Mouse (Mus musculus): ENCODE data around the gene AC131692.1. TPM values are rescaled to one million over a fixed set of nuclear protein-coding genes. Genes with fewer than 3 reads are reported as not detected.
A peak's percentile ranks its signal among the peaks of the same experiment; 100 is the strongest.

The AC131692.1 gene
- polyA plus RNA-seq, 1 experiment from 2014 or later: not detected

- DNase-seq (ENCODE audit: low spot score): no peak
- peaks cover 28% of the 10 kb centered on the region for H3K36me3 ChIP-seq (ENCODE audit: insufficient read depth, low read length)
- WGBS: 86% methylated on average over 5 of the region's 5 CpGs
These were observed 20.3 kb upstream of the AC131692.1 start for GRCm38 (mm10) chr19:6073889-6074288.

GRCm38 (mm10) chr19:6076564-6077393 lies 17.4 kb upstream of the AC131692.1 start, which contains the start of gene Vps51:
Gene Vps51, minus strand, starts transcription at chr19:6077231.
- TF ChIP-seq CTCF (IDR thresholded peaks at IDR 0.05; ENCODE audit: low read depth): no peak
- peak; percentile 97 for DNase-seq (ENCODE audit: low spot score)
- H3K27ac ChIP-seq: peak within 1 kb of the TSS; percentile 85
- H3K36me3 ChIP-seq (ENCODE audit: insufficient read depth, low read length): peaks cover 28% of the 10 kb centered on the region
- ATAC-seq (replicated peaks; ENCODE audit: low FRiP score, low read depth): peak; percentile 83
- under 1% methylated on average over 33 of the region's 33 CpGs for WGBS
- H3K4me1 ChIP-seq (replicated peaks; ENCODE audit: insufficient read depth, low read length): peaks cover 9% of the 10 kb centered on the region
- peak within 1 kb of the TSS; percentile 91 for H3K4me2 ChIP-seq (ENCODE audit: low read length)
- no peaks in the 10 kb centered on the region for H3K9me3 ChIP-seq (replicated peaks; ENCODE audit: low read length)
- H3K9ac ChIP-seq (ENCODE audit: low read depth, low read length): peak within 1 kb of the TSS; percentile 83
- H3K27me3 ChIP-seq (ENCODE audit: insufficient read depth, low read length): no peaks in the 10 kb centered on the region
- H3K4me3 ChIP-seq (replicated peaks; ENCODE audit: low read depth, low read length): peak within 1 kb of the TSS; percentile 89

More at GRCm38 (mm10) chr19:6073889-6074288, 20.3 kb upstream of the AC131692.1 start:
- no peak overlapping the region for H3K4me3 ChIP-seq (replicated peaks; ENCODE audit: low read depth, low read length)
- H3K4me2 ChIP-seq (ENCODE audit: low read length): no peak overlapping the region
- peaks cover 9% of the 10 kb centered on the region for H3K4me1 ChIP-seq (replicated peaks; ENCODE audit: insufficient read depth, low read length)
- H3K9ac ChIP-seq (ENCODE audit: low read depth, low read length): no peak overlapping the region
- TF ChIP-seq CTCF (IDR thresholded peaks at IDR 0.05; ENCODE audit: low read depth): no peak
- H3K27me3 ChIP-seq (ENCODE audit: insufficient read depth, low read length): no peaks in the 10 kb centered on the region
- no peaks in the 10 kb centered on the region for H3K9me3 ChIP-seq (replicated peaks; ENCODE audit: low read length)
- no peak for ATAC-seq (replicated peaks; ENCODE audit: low FRiP score, low read depth)
- H3K27ac ChIP-seq: no peak overlapping the region

- Histone ChIP-seq H3K36me3 (ENCODE audit: insufficient read depth, low read length) (peaks cover 28% of the 10 kb centered on the region), H3K9me3 (replicated peaks; ENCODE audit: low read length) (no peaks in the 10 kb centered on the region), H3K4me3 (replicated peaks; ENCODE audit: low read depth, low read length) (no peak within 1 kb of the TSS), H3K4me1 (replicated peaks; ENCODE audit: insufficient read depth, low read length) (peaks cover 15% of the 10 kb centered on the region), H3K9ac (ENCODE audit: low read depth, low read length) (no peak within 1 kb of the TSS), H3K27me3 (ENCODE audit: insufficient read depth, low read length) (no peaks in the 10 kb centered on the region), H3K4me2 (ENCODE audit: low read length) (no peak within 1 kb of the TSS), H3K27ac (no peak within 1 kb of the TSS)
- ATAC-seq (replicated peaks; ENCODE audit: low FRiP score, low read depth): no peak
- TF ChIP-seq CTCF (IDR thresholded peaks at IDR 0.05; ENCODE audit: low read depth): no peak
- DNase-seq (ENCODE audit: low spot score): no peak
- 96% methylated on average over 12 of the region's 12 CpGs for WGBS
These were observed 14.2 kb upstream of the AC131692.1 start, which contains the start of gene Tmem262 for GRCm38 (mm10) chr19:6079983-6080480. Gene Tmem262, plus strand, starts transcription at chr19:6080033.

- no peak for DNase-seq (ENCODE audit: low spot score)
- TF ChIP-seq CTCF (IDR thresholded peaks at IDR 0.05; ENCODE audit: low read depth): no peak
- Histone ChIP-seq H3K27ac (no peak within 1 kb of the TSS), H3K4me3 (replicated peaks; ENCODE audit: low read depth, low read length) (no peak within 1 kb of the TSS), H3K27me3 (ENCODE audit: insufficient read depth, low read length) (no peaks in the 10 kb centered on the region), H3K4me1 (replicated peaks; ENCODE audit: insufficient read depth, low read length) (0 out of 2 replicates have a peak, but pooled peaks cover 8% of the 10 kb centered on the region), H3K36me3 (ENCODE audit: insufficient read depth, low read length) (peaks cover 28% of the 10 kb centered on the region), H3K4me2 (ENCODE audit: low read length) (no peak within 1 kb of the TSS), H3K9ac (ENCODE audit: low read depth, low read length) (no peak within 1 kb of the TSS), H3K9me3 (replicated peaks; ENCODE audit: low read length) (no peaks in the 10 kb centered on the region)
- 91% methylated on average over 9 of the region's 9 CpGs for WGBS
- no peak for ATAC-seq (replicated peaks; ENCODE audit: low FRiP score, low read depth)
These were observed 12.1 kb upstream of the AC131692.1 start, which contains the start of gene Gm28374 for GRCm38 (mm10) chr19:6082156-6082555. Gene Gm28374, minus strand, starts transcription at chr19:6082256.

GRCm38 (mm10) chr19:6084478-6085248 lies 9.6 kb upstream of the AC131692.1 start, which contains the start of the genes Zfpl1 and Cdca5:
Gene Zfpl1, minus strand, starts transcription at chr19:6084956.
Gene Cdca5, plus strand, starts transcription at chr19:6084983.
- Histone ChIP-seq H3K4me2 (ENCODE audit: low read length) (peak within 1 kb of the TSS; percentile 92), H3K9ac (ENCODE audit: low read depth, low read length) (peak within 1 kb of the TSS; percentile 75), H3K4me1 (replicated peaks; ENCODE audit: insufficient read depth, low read length) (0 out of 2 replicates have a peak, but pooled peaks cover 6% of the 10 kb centered on the region), H3K9me3 (replicated peaks; ENCODE audit: low read length) (no peaks in the 10 kb centered on the region), H3K36me3 (ENCODE audit: insufficient read depth, low read length) (peaks cover 28% of the 10 kb centered on the region), H3K27ac (peak within 1 kb of the TSS; percentile 70), H3K4me3 (replicated peaks; ENCODE audit: low read depth, low read length) (peak within 1 kb of the TSS; percentile 70), H3K27me3 (ENCODE audit: insufficient read depth, low read length) (no peaks in the 10 kb centered on the region)
- ATAC-seq (replicated peaks; ENCODE audit: low FRiP score, low read depth) (peak; percentile 88), DNase-seq (ENCODE audit: low spot score) (peak; percentile 98)
- no peak for TF ChIP-seq CTCF (IDR thresholded peaks at IDR 0.05; ENCODE audit: low read depth)
- under 1% methylated on average over 58 of the region's 58 CpGs for WGBS
